Mouse (Mus musculus) midbrain, embryonic 12.5 days (tissue): Measurements from ENCODE around the gene Pdhb. TPM values are rescaled to one million over a fixed set of nuclear protein-coding genes. Genes with fewer than 3 reads are reported as not detected.
"Not testable (repeated sequence)": the region's sequence is repeated elsewhere in the genome, so short reads cannot be mapped to it uniquely, and the experiment has no call there.

Source experiments
- ATAC-seq: fragments of 200-750 bp; cut with Nextera tagmentation; 2 replicates; pipeline ENCODE4 v1.8.0; 2017; ENCODE audit warnings: low read depth, moderate TSS enrichment, moderate library complexity; ENCODE audit not compliant: low FRiP score
- H3K27ac ChIP-seq: fragments of 300-500 bp; sonication (generic); replicated peaks from 2 replicates; pipeline ENCODE4 v1.5.1; 2016; ENCODE audit warnings: mild to moderate bottlenecking
- H3K27me3 ChIP-seq: fragments of 300-500 bp; sonication (generic); 2 replicates; pipeline ENCODE4 v1.6.1; 2016; ENCODE audit warnings: mild to moderate bottlenecking
- H3K36me3 ChIP-seq: fragments of 300-500 bp; sonication (generic); 2 replicates; pipeline ENCODE4 v1.6.1; 2016
- H3K4me1 ChIP-seq: fragments of 300-500 bp; sonication (generic); 2 replicates; pipeline ENCODE4 v1.6.1; 2016
- H3K4me2 ChIP-seq: fragments of 300-500 bp; sonication (generic); replicated peaks from 2 replicates; pipeline ENCODE4 v1.6.1; 2016; ENCODE audit warnings: mild to moderate bottlenecking, moderate library complexity
- H3K4me3 ChIP-seq: fragments of 300-500 bp; sonication (generic); 2 replicates; pipeline ENCODE4 v1.5.1; 2016; ENCODE audit warnings: mild to moderate bottlenecking
- H3K9ac ChIP-seq: fragments of 300-500 bp; sonication (generic); replicated peaks from 2 replicates; pipeline ENCODE4 v1.6.1; 2016; ENCODE audit warnings: mild to moderate bottlenecking, moderate library complexity
- H3K9me3 ChIP-seq: fragments of 300-500 bp; sonication (generic); 2 replicates; pipeline ENCODE4 v1.6.1; 2016; ENCODE audit warnings: mild to moderate bottlenecking
- WGBS: fragments of 180-500 bp; shearing (Covaris S2); methylation state at CpG from one replicate; pipeline ENCODE4 v1.1.7; 2016; 5-methylcytosine and 5-hydroxymethylcytosine counted together
- polyA plus RNA-seq: library from polyadenylated mRNA; unstranded; fragments of >200 nt; fragmentation: Nextera tagmentation; extraction: Ambion mirVana; gene quantifications from 2 replicates; pipeline ENCODE4 v1.2.1, GENCODE M21; 2016

Pdhb gene
- polyA plus RNA-seq, 1 experiment from 2014 or later: 213 TPM

- no peaks in the 10 kb centered on the region for H3K27me3 ChIP-seq
- no peaks in the 10 kb centered on the region for H3K9me3 ChIP-seq
- H3K4me1 ChIP-seq: no peaks in the 10 kb centered on the region
- H3K36me3 ChIP-seq: peaks cover 19% of the 10 kb centered on the region
- WGBS: 85% methylated on average over 8 of the region's 8 CpGs
- no peak overlapping the region for H3K27ac ChIP-seq
- no peak overlapping the region for H3K4me2 ChIP-seq
- no peak for ATAC-seq
- H3K9ac ChIP-seq: no peak overlapping the region
- no peak overlapping the region for H3K4me3 ChIP-seq
These were observed 24.0 kb downstream of the Pdhb start for GRCm38 (mm10) chr14:8148842-8149241.

- H3K9me3 ChIP-seq: no peaks in the 10 kb centered on the region
- H3K4me3 ChIP-seq: no peak overlapping the region
- no peak for ATAC-seq
- no peak overlapping the region for H3K4me2 ChIP-seq
- H3K9ac ChIP-seq: no peak overlapping the region
- WGBS: 90% methylated on average over 9 of the region's 11 CpGs
- H3K27ac ChIP-seq: no peak overlapping the region
- no peaks in the 10 kb centered on the region for H3K27me3 ChIP-seq
- peaks cover 21% of the 10 kb centered on the region for H3K36me3 ChIP-seq
- H3K4me1 ChIP-seq: no peaks in the 10 kb centered on the region
These were observed 26.1 kb downstream of the Pdhb start for GRCm38 (mm10) chr14:8146611-8147223.

GRCm38 (mm10) chr14:8145594-8146558 is 26.9 kb downstream of the Pdhb start:
- 90% methylated on average over 13 of the region's 13 CpGs for WGBS
- Histone ChIP-seq H3K4me3 (no peak overlapping the region), H3K9me3 (no peaks in the 10 kb centered on the region), H3K4me2 (no peak overlapping the region), H3K9ac (no peak overlapping the region), H3K27me3 (no peaks in the 10 kb centered on the region), H3K4me1 (no peaks in the 10 kb centered on the region), H3K36me3 (peaks cover 21% of the 10 kb centered on the region), H3K27ac (no peak overlapping the region)
- no peak for ATAC-seq

- no peak for ATAC-seq
- no peak overlapping the region for H3K27ac ChIP-seq
These were observed 31.7 kb downstream of the Pdhb start for GRCm38 (mm10) chr14:8141131-8141530.

GRCm38 (mm10) chr14:8139724-8140710 is 32.8 kb downstream of the Pdhb start:
- no peak for ATAC-seq
- 37% methylated on average over 23 of the region's 23 CpGs for WGBS
- Histone ChIP-seq H3K4me1 (peaks cover 11% of the 10 kb centered on the region; the same call in 1 of the 2 replicates), H3K27me3 (no peaks in the 10 kb centered on the region), H3K4me3 (no peak overlapping the region), H3K27ac (no peak overlapping the region), H3K9ac (no peak overlapping the region), H3K9me3 (no peaks in the 10 kb centered on the region), H3K36me3 (peaks cover 22% of the 10 kb centered on the region), H3K4me2 (no peak overlapping the region)

More at GRCm38 (mm10) chr14:8141131-8141530, 31.7 kb downstream of the Pdhb start:
- H3K9me3 ChIP-seq: no peaks in the 10 kb centered on the region
- WGBS: 61% methylated on average over 2 of the region's 2 CpGs
- peaks cover 25% of the 10 kb centered on the region for H3K36me3 ChIP-seq
- H3K4me2 ChIP-seq: no peak overlapping the region
- H3K4me1 ChIP-seq: peaks cover 11% of the 10 kb centered on the region; the same call in 1 of the 2 replicates
- no peaks in the 10 kb centered on the region for H3K27me3 ChIP-seq
- no peak overlapping the region for H3K4me3 ChIP-seq
- no peak overlapping the region for H3K9ac ChIP-seq

- Histone ChIP-seq H3K4me3 (no peak overlapping the region), H3K4me1 (peaks cover 7% of the 10 kb centered on the region; the same call in 1 of the 2 replicates), H3K36me3 (0 out of 2 replicates have a peak, but pooled peaks cover 5% of the 10 kb centered on the region), H3K9ac (no peak overlapping the region), H3K9me3 (no peaks in the 10 kb centered on the region), H3K27me3 (no peaks in the 10 kb centered on the region), H3K4me2 (no peak overlapping the region), H3K27ac (no peak overlapping the region)
- ATAC-seq: no peak
- WGBS: 75% methylated on average over 3 of the region's 3 CpGs
These were observed 37.7 kb downstream of the Pdhb start for GRCm38 (mm10) chr14:8135130-8135529.

- H3K9ac ChIP-seq: no peak overlapping the region
- 0 out of 2 replicates have a peak, but pooled peaks cover 5% of the 10 kb centered on the region for H3K36me3 ChIP-seq
- no peaks in the 10 kb centered on the region for H3K9me3 ChIP-seq
- H3K27me3 ChIP-seq: no peaks in the 10 kb centered on the region
- 70% methylated on average over 2 of the region's 2 CpGs for WGBS
- H3K4me3 ChIP-seq: no peak overlapping the region
- ATAC-seq: no peak
- H3K4me1 ChIP-seq: no peaks in the 10 kb centered on the region
- H3K27ac ChIP-seq: no peak overlapping the region
- H3K4me2 ChIP-seq: no peak overlapping the region
These were observed 38.6 kb downstream of the Pdhb start for GRCm38 (mm10) chr14:8134234-8134633.

GRCm38 (mm10) chr14:8132789-8133188 is 40.0 kb downstream of the Pdhb start:
- Histone ChIP-seq H3K27ac (no peak overlapping the region), H3K4me2 (no peak overlapping the region), H3K4me3 (no peak overlapping the region), H3K9me3 (no peaks in the 10 kb centered on the region), H3K9ac (no peak overlapping the region), H3K4me1 (no peaks in the 10 kb centered on the region), H3K27me3 (no peaks in the 10 kb centered on the region), H3K36me3 (0 out of 2 replicates have a peak, but pooled peaks cover 5% of the 10 kb centered on the region)
- no peak for ATAC-seq
- WGBS: 89% methylated on average over 8 of the region's 8 CpGs

GRCm38 (mm10) chr14:8127971-8128370 is 44.9 kb downstream of the Pdhb start:
- no peak overlapping the region for H3K27ac ChIP-seq
- H3K27me3 ChIP-seq: no peaks in the 10 kb centered on the region
- no peaks in the 10 kb centered on the region for H3K4me1 ChIP-seq
- no peak overlapping the region for H3K4me3 ChIP-seq
- H3K9ac ChIP-seq: no peak overlapping the region
- peaks cover 11% of the 10 kb centered on the region for H3K36me3 ChIP-seq
- ATAC-seq: no peak
- WGBS: 78% methylated on average over 5 of the region's 5 CpGs
- H3K9me3 ChIP-seq: no peaks in the 10 kb centered on the region
- H3K4me2 ChIP-seq: no peak overlapping the region

GRCm38 (mm10) chr14:8124046-8124881 is 48.6 kb downstream of the Pdhb start:
- Histone ChIP-seq H3K4me1 (no peaks in the 10 kb centered on the region), H3K9me3 (no peaks in the 10 kb centered on the region), H3K9ac (no peak overlapping the region), H3K4me2 (no peak overlapping the region), H3K27ac (no peak overlapping the region), H3K36me3 (peaks cover 9% of the 10 kb centered on the region), H3K27me3 (no peaks in the 10 kb centered on the region), H3K4me3 (no peak overlapping the region)
- 86% methylated on average over 7 of the region's 7 CpGs for WGBS
- ATAC-seq: no peak

GRCm38 (mm10) chr14:8123611-8124010 is 49.2 kb downstream of the Pdhb start:
- H3K9ac ChIP-seq, ATAC-seq, H3K4me1 ChIP-seq, H3K4me2 ChIP-seq, H3K4me3 ChIP-seq, H3K9me3 ChIP-seq, H3K27me3 ChIP-seq, H3K36me3 ChIP-seq, H3K27ac ChIP-seq: not testable (repeated sequence)
- WGBS: 95% methylated on average over 10 of the region's 10 CpGs
